Mouse (Mus musculus): ENCODE measurements at regions not wholly inside any gene's neighbourhood (a gene's known extent, or its start where the extent isn't known, plus 50 kb on each side); places are given as distances from the start of the nearest gene placed in this dataset.

DNA sequence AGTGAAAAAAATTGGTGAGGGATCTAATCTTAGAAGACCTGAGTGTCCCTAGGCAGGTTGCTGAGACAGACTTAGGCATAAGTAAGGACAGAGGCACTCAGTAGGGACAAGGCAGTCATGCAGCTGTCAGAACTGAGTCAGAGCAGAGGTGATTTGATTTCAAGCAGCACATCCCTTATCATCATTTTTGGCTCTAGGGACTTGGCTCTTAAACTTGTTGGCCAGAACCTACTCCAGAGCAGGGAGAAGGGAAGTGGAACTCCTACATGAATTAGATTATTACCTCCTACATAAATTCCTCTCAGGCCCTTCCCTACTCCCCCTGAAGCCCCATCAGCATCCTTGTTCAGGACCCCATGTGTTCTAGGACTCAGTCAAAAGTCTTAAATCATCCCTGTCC lies 63.9 kb upstream of the Slc7a14 start:
- Histone ChIP-seq H3K4me3 (no peak overlapping the region), H3K27me3 (replicated peaks; ENCODE audit: low read depth, poor library complexity, severe bottlenecking) (no peaks in the 10 kb centered on the region), H3K9me3 (no peaks in the 10 kb centered on the region), H3K4me1 (no peaks in the 10 kb centered on the region), H3K36me3 (replicated peaks) (no peaks in the 10 kb centered on the region), H3K27ac (replicated peaks) (no peak overlapping the region)
- DNase-seq (ENCODE audit: low spot score), result no peak

DNA sequence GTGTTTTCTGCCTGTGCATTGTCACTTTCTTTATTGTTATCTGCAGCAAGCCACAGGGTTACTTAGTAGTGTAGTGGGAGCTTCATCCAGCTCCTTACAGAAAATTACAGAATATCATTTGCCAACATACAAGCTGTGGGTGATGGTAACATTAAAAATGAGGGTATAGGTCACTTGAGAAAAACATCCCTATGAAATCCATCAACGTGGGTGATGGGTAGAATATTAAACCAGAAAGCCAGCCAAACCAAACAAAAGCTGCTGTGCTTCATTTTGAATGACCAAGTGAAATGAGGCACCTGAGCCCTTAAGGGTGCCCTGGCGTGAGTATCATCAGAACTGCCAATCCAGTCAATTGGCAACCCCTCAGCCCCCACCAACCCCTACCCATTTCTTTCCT lies 58.1 kb upstream of the Slc7a14 start:
- no peaks in the 10 kb centered on the region for H3K36me3 ChIP-seq (replicated peaks)
- no peak overlapping the region for H3K27ac ChIP-seq (replicated peaks)
- no peaks in the 10 kb centered on the region for H3K9me3 ChIP-seq
- 89% methylated on average over 2 of the region's 2 CpGs for WGBS
- H3K27me3 ChIP-seq (replicated peaks; ENCODE audit: low read depth, poor library complexity, severe bottlenecking), result no peaks in the 10 kb centered on the region
- no peak for DNase-seq (ENCODE audit: low spot score)
- H3K4me3 ChIP-seq, result no peak overlapping the region
- no peaks in the 10 kb centered on the region for H3K4me1 ChIP-seq

Data from embryonic facial prominence, embryonic 10.5 days (tissue).